Mouse (Mus musculus) telencephalon, adult 2 months (tissue): Measurements from ENCODE around the gene P2ry14.
"Not testable (repeated sequence)": the region's sequence is repeated elsewhere in the genome, so short reads cannot be mapped to it uniquely, and the experiment has no call there.

Experiments used
- DNase-seq: peaks from one replicate; pipeline ENCODE4 v3.0.0-alpha.2; 2011; ENCODE audit warnings: low read depth, low spot score

The P2ry14 gene

GRCm38 (mm10) chr3:59145194-59145593 lies 8.2 kb downstream of the P2ry14 start:
- no peak for DNase-seq

DNA sequence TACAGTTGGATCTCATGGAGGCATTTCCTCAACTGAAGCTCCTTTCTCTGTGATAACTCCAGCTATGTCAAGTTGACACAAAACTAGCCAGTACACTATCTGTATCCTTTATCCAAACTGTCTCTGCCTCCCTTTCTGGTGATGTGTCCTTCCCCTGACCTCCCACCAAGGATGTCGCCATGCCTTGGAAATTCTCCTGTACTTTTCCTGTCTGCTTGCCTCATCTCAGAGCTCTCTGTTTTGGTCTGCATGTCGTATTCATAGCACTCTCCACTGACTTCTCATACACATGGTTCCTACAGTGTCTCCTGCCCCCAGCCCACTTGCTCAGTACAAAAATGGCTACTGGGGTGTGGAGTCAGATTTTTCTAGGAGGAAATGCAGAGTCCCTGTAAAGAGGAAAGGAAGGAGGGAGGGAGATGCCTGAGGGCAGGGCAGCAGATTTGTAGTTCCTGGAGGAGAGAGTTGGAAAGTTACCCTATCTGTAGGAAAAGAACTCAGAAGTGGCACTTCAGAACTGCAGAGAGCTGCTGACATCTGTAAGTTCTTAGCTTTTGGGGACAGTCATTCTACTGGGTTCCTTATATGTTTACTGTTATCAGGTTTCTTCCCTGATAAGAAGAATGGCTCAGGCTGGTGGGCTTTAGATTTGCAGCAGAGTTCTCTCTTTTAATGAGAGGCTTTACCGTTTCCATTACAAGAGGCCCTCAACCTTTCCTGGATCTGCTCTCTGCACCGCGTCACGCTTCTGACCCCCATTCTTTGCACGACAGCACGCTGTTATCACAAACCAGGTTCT lies 11.7 kb downstream of the P2ry14 start:
- DNase-seq = no peak

DNA sequence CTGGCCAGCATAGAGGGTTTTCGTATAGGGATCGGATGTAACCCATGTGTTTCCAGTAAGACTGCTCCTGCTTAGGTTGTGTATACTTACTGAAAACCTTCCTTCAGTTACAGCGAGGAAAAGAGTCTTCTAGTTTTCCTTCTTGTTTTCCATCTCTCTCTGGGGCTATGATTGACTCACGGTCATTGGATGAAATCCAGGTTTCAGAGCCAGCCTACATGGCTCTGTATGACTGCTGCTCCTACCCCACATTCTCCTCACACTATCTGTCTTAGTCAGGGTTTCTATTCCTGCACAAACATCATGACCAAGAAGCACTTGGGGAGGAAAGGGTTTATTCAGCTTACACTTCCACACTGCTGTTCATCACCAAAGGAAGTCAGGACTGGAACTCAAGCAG lies 12.5 kb downstream of the P2ry14 start:
- DNase-seq = not testable (repeated sequence)

GRCm38 (mm10) chr3:59140115-59140514 lies 13.3 kb downstream of the P2ry14 start:
- DNase-seq = no peak

GRCm38 (mm10) chr3:59139651-59140051 lies 13.8 kb downstream of the P2ry14 start:
- no peak for DNase-seq

DNA sequence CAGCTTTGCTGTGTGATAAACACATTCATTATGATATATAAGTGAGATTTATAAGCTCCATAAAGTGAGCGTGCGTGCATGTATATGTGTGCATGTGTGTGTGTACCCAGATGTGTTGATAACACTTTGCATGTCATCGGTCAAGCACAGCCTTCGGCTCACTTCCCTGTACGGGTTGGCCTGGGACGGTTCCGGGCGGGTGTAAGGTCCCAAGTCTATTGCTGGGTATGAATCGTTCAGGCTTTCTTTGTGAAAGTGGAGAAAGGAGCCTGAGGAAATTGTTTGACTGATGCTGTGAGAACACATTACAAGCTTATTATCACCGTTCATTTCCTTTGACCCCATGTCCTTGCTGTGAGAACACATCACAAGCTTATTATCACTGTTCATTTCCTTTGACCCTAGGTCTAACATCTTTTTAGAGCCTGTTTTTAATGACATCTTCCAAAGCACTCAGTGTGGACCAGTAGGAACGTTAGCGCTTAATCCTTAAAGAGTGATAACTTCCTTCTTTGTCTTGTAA lies 14.4 kb downstream of the P2ry14 start:
- DNase-seq = no peak

- DNase-seq = no peak
Measured at GRCm38 (mm10) chr3:59135911-59136653, 17.3 kb downstream of the P2ry14 start.

DNA sequence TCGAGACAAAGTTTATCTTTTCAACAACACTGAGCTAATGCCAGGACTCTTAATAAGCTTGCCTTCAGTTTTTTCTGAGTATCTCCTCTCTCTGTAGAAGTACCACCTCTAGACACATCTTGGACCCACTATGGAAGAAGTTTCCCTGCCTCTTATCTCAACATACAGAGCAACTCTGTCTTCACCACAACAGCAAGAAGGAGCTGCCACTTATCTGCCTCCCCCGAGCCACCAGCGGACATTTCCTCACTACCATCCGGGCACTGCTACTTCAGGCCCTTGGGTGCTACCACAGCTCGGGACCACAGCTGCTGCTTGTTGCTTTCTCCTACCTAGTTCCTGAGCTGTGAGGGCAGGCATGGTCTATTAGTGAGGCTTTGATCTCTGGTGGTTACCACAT lies 20.2 kb downstream of the P2ry14 start:
- no peak for DNase-seq

- no peak for DNase-seq
Measured at GRCm38 (mm10) chr3:59131966-59132365, 21.5 kb downstream of the P2ry14 start.

DNA sequence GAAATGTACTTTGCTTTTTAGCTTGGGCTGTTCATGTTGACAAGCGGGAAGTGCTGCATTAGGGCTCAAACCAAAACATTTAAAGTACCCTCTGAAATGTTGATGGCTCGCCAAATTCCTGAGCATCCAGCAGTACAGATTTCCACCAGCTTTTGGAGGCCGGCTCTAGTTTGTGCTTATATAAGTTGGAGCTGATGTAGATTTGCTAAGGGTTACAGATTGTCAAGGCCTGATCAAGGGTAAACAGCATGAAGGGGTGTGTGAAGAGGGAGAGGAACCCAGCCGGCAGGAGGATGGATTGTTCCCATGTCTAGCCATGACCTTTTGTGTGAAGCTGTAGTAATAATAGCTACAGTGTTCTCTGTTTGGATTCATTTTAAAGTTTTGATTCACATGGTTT lies 22.3 kb downstream of the P2ry14 start:
- DNase-seq = no peak

DNA sequence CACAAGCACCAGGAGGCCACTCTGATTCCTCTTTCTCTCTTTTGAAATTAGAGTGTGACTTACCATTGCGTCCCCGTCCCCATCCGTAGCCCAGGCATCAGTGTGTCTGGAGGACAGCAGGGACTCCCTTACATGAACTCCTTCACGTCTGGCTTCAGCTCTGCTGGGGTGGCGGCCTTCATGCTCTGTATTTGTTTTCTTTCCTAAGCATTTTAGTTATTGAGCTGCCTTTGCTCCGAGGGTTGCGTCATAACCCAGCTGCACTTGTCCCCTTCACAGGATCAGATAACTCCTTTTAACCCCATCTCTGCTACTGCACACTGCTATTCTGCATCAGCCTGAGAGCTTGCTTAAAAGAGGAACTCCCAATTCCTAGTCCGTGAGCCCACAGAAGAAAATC lies 23.0 kb downstream of the P2ry14 start:
- DNase-seq = no peak

DNA sequence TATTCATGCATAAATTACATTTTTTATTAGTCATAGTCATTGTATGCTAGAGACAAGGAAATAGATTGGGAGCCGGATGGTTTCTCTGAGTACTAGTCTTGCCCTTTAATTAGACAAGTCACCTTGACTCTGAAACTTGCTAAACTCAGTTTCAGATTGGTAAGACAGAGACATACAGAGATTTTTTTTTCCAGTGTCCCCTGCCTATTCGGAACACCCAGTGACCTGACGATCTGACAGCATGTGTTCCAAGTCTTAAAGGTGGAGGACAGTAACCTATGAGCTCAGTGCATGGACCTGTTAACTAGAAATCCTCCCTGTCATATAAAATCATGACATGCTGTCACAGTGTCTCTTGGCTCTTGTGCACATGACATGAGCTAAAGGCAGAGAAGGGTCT lies 23.9 kb downstream of the P2ry14 start:
- no peak for DNase-seq

GRCm38 (mm10) chr3:59128681-59129080 lies 24.7 kb downstream of the P2ry14 start:
- DNase-seq = no peak

DNA sequence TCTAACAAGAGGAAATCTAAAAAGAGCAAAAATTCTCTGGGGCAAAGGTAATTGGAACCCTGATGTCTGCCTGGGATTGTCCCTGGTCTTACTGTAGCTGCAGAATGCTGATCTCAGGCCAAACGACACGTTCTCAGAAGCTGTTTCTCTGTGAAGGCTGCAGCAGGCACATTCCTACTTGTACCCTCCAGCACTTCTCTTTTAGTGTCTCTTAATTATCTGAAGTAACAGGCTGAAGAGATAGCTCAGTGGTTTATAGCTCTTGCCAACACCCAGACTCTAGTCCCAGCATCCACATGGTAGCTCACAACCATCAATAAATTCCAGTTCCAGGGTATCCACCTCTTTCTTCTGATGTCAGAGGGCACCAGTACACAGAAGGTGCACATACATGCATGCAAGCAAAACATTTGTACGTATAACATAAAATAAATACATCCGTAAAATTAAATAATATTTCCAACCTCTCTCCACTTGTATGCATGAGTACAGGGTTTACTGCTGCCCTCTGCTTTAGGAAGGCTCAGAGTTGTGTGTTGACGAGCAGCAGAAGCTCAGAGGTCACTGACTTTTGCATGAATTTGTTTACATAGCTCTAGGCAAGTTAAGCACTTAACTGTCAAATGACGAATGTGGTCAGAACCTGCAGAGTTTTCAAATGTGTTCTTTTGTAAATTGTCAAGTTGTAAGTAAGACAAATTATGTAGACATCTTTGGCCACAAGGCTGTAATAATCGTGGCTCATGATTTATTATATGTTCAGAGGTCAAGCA lies 27.4 kb downstream of the P2ry14 start:
- no peak for DNase-seq

DNA sequence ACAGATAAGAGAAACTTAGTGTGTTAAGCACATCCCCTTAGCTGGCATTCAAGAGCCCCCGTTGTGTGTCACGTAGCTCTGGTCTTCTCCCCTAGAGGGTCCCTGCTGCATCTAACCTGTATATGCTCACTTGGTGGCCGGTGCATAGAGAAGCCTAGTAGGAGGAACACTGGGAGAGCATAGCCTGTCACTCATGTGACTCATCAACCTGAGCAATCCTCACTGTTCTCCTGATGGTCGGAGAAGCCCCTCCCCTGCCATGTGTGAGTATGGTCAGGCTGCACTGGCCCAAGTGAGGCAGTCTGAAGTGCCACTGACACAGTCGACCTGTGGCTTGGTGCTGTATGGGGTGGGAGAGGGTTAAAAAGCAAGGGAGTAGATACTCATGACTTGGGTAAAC lies 28.4 kb downstream of the P2ry14 start:
- DNase-seq = no peak

DNA sequence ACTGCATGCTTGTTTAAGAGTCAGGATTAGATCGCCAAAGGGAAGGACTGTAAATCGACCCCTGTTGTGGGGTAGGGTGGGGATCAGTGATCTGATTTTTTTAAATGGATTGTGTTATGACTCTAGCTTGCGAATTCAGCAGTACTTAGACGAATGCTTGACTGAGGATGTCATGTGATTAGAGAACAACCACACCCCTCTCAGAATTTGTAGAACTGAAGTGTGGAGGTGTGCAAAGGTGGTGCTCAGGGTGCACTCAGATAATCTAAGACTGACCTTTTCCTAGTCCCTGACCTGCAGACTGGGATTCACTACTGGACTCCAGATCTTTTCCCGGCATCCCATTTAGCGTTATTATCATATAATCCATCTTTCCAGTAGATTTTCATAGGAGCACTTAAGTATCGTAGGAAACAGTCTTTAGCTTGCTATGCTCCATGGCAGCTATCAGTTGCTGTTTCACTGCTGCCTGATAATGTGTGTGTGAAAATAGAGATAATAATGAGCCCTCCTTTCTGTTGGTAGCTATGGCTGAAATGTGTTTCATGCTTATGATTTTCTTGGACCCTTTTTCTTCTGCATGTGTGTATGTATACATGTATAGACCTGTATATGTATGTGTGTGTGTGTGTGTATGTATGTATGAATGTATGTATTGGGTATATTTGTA lies 31.5 kb downstream of the P2ry14 start:
- DNase-seq = no peak

DNA sequence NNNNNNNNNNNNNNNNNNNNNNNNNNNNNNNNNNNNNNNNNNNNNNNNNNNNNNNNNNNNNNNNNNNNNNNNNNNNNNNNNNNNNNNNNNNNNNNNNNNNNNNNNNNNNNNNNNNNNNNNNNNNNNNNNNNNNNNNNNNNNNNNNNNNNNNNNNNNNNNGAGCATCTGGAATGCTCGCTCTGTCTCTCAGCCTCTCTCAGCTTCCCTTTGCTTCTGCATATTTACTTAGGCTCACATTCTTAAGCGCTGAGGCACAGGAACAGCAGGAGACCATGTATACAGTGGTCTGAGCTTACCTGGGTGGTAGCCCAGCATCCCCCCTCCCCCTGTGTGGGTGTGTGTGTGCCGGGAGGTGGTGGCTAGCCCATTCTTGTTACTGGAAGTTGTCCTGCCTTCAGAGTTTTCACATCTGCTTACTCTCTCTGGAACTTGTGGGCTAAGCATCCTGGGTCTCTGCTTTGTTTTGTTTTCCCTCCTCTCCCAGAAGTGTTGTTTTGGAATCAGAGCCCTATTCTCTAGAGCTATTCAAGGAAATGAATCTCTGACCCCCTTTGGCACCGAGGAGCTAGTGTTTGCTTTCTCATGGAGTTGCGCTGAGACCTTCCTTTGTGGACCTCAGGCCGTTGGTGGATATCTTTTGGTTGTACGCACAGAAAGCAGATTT lies 32.2 kb downstream of the P2ry14 start:
- no peak for DNase-seq

GRCm38 (mm10) chr3:59113973-59114517 lies 39.4 kb downstream of the P2ry14 start:
- no peak for DNase-seq

- DNase-seq = not testable (repeated sequence)
Measured at GRCm38 (mm10) chr3:59113291-59113690, 40.1 kb downstream of the P2ry14 start.

GRCm38 (mm10) chr3:59111944-59112343 lies 41.5 kb downstream of the P2ry14 start:
- DNase-seq = no peak

- not testable (repeated sequence) for DNase-seq
Measured at GRCm38 (mm10) chr3:59109834-59110233, 43.6 kb downstream of the P2ry14 start.
